Mouse (Mus musculus) right cerebral cortex, postnatal 14 days (tissue): ENCODE measurements around the gene Tmeff2.

Source experiments
- DNase-seq: peaks from one replicate; pipeline ENCODE4 v3.0.0; 2022

The Tmeff2 gene

DNA sequence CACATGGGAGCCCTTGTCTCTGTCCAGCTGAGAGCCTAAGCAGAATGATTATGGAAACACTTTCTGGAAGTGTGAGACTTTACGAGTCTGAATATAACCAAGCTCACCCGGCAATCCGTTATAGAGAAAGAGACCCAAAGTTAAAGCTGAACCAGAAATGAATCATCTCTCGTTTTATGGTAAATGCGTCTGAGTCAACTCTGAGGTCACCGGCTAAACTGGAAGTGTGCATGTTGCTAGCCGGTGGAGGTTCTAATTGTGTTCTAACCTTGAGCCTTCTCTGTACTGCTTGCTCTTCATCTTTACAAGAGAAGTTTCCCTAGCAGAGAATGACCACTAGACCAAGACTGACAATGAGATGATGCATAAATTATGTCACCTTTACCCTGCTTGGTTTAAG, 316.8 kb downstream of the Tmeff2 start:
- no peak for DNase-seq

DNA sequence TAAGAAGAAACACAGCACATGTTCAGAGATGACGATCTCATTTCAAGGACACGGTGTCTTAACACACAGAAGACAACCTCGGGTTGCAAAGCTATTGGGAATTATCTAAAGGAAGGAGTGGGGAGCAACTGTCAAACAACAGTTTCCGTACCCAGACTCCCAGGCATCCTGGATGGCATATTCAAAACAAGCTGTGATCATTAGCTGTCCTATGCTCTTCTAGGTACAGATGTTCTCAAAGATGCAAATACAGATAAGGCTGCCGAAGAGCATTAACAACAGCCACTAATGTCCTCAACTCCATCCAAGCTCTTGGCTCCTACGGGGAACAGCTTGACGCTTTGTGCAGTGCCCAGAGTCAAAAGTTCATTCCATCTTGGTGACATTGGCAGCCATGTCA, 324.7 kb downstream of the Tmeff2 start:
- DNase-seq, result no peak
